Mouse (Mus musculus) embryonic facial prominence, embryonic 15.5 days (tissue): ENCODE data around the gene Cmbl. TPM values are rescaled to one million over a fixed set of nuclear protein-coding genes. Genes with fewer than 3 reads are reported as not detected.

Source experiments
- ATAC-seq: fragments of 200-750 bp; cut with Nextera tagmentation; 2 replicates; pipeline ENCODE4 v1.8.0; 2017; ENCODE audit warnings: low read depth, moderate TSS enrichment; ENCODE audit not compliant: insufficient number of reproducible peaks, low FRiP score, low TSS enrichment
- H3K27ac ChIP-seq: fragments of 300-500 bp; sonication (generic); replicated peaks from 2 replicates; pipeline ENCODE4 v1.5.1; 2015; ENCODE audit warnings: mild to moderate bottlenecking, inconsistent platforms
- H3K27me3 ChIP-seq: fragments of 300-500 bp; sonication (generic); 2 replicates; pipeline ENCODE4 v1.6.1; 2015; ENCODE audit warnings: inconsistent platforms
- H3K36me3 ChIP-seq: fragments of 300-500 bp; sonication (generic); 2 replicates; pipeline ENCODE4 v1.6.1; 2015; ENCODE audit warnings: mild to moderate bottlenecking, inconsistent platforms
- H3K4me1 ChIP-seq: fragments of 300-500 bp; sonication (generic); 2 replicates; pipeline ENCODE4 v1.6.1; 2015; ENCODE audit warnings: inconsistent platforms
- H3K4me2 ChIP-seq: fragments of 300-500 bp; sonication (generic); replicated peaks from 2 replicates; pipeline ENCODE4 v1.6.1; 2015; ENCODE audit warnings: mild to moderate bottlenecking, inconsistent platforms
- H3K4me3 ChIP-seq: fragments of 300-500 bp; sonication (generic); replicated peaks from 2 replicates; pipeline ENCODE4 v1.5.1; 2015; ENCODE audit warnings: mild to moderate bottlenecking, inconsistent platforms
- H3K9ac ChIP-seq: fragments of 300-500 bp; sonication (generic); 2 replicates; pipeline ENCODE4 v1.6.1; 2015; ENCODE audit warnings: inconsistent platforms
- H3K9me3 ChIP-seq: fragments of 300-500 bp; sonication (generic); replicated peaks from 2 replicates; pipeline ENCODE4 v1.6.1; 2016; ENCODE audit warnings: inconsistent platforms
- WGBS: fragments of 180-500 bp; shearing (Covaris S2); methylation state at CpG from one replicate; pipeline ENCODE4 v1.1.7; 2015; 5-methylcytosine and 5-hydroxymethylcytosine counted together
- polyA plus RNA-seq: library from polyadenylated mRNA; unstranded; fragments of >200 nt; fragmentation: Nextera tagmentation; extraction: Ambion mirVana; gene quantifications from 2 replicates; pipeline ENCODE4 v1.2.1, GENCODE M21; 2015

Cmbl gene
- polyA plus RNA-seq, 1 experiment from 2014 or later = 5.6 TPM

GRCm38 (mm10) chr15:31586519-31586918 is 21.3 kb downstream of the Cmbl start:
- Histone ChIP-seq H3K27ac (no peak overlapping the region), H3K9ac (no peak overlapping the region), H3K9me3 (no peaks in the 10 kb centered on the region), H3K36me3 (peaks cover 25% of the 10 kb centered on the region), H3K4me2 (no peak overlapping the region), H3K27me3 (no peaks in the 10 kb centered on the region), H3K4me1 (no peaks in the 10 kb centered on the region), H3K4me3 (no peak overlapping the region)
- 6% methylated on average over 4 of the region's 4 CpGs for WGBS
- ATAC-seq = no peak

DNA sequence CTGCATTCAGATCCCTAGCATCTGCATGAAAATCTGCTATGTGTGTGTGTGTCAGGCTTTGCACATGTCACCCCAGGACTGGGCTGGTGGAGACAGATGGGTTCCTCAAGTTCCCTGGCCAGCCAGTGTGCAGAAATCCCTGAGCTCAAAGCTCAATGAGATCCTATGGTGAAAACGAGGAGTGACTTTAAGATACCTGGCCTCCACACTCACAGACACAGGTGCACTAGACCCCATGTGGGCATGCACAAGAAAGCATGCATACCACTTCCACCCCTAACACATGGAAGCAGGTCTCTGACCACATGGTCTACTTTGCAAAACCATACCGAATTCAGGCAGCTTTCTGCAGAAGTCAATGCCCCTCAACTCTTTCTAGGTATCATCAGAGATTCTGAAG is 22.6 kb downstream of the Cmbl start:
- ATAC-seq = no peak
- no peak overlapping the region for H3K4me3 ChIP-seq
- peaks cover 37% of the 10 kb centered on the region for H3K36me3 ChIP-seq
- no peaks in the 10 kb centered on the region for H3K27me3 ChIP-seq
- no peaks in the 10 kb centered on the region for H3K9me3 ChIP-seq
- 69% methylated on average over 2 of the region's 2 CpGs for WGBS
- H3K9ac ChIP-seq = no peak overlapping the region
- no peak overlapping the region for H3K4me2 ChIP-seq
- no peaks in the 10 kb centered on the region for H3K4me1 ChIP-seq
- H3K27ac ChIP-seq = no peak overlapping the region

GRCm38 (mm10) chr15:31588989-31589640 is 23.9 kb downstream of the Cmbl start:
- peak; percentile 12; the same call in 1 of the 2 replicates for ATAC-seq
- Histone ChIP-seq H3K4me1 (no peaks in the 10 kb centered on the region), H3K27me3 (no peaks in the 10 kb centered on the region), H3K9me3 (no peaks in the 10 kb centered on the region), H3K4me2 (no peak overlapping the region), H3K9ac (no peak overlapping the region), H3K36me3 (peaks cover 51% of the 10 kb centered on the region), H3K27ac (no peak overlapping the region), H3K4me3 (no peak overlapping the region)
- 61% methylated on average over 8 of the region's 8 CpGs for WGBS

GRCm38 (mm10) chr15:31590176-31590575 is 25.0 kb downstream of the Cmbl start:
- WGBS = 87% methylated on average over 5 of the region's 5 CpGs
- no peaks in the 10 kb centered on the region for H3K27me3 ChIP-seq
- no peaks in the 10 kb centered on the region for H3K9me3 ChIP-seq
- ATAC-seq = no peak
- H3K36me3 ChIP-seq = peaks cover 61% of the 10 kb centered on the region
- H3K4me2 ChIP-seq = no peak overlapping the region
- no peak overlapping the region for H3K4me3 ChIP-seq
- H3K27ac ChIP-seq = no peak overlapping the region
- no peak overlapping the region for H3K9ac ChIP-seq
- H3K4me1 ChIP-seq = no peaks in the 10 kb centered on the region

DNA sequence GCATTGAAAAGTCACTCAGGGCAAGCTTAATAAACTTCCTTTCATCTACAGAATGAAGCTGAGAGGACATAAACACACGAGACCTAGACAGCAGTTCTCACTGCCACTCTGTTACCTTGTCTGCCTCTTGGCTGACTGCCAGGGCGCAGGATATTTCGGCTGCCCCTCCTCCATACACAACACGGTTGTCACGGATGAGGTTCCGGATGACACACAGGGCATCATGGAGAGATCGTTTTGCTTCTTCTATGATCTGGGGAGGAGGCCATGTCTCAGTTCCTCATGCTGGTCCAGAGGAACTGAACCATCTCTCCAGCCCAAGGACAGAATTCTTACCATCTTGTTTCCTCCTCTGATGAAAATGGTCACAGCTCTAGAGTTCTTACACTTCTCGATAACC is 27.3 kb downstream of the Cmbl start:
- no peak overlapping the region for H3K4me2 ChIP-seq
- 79% methylated on average over 8 of the region's 8 CpGs for WGBS
- no peak overlapping the region for H3K9ac ChIP-seq
- H3K27me3 ChIP-seq = no peaks in the 10 kb centered on the region
- H3K27ac ChIP-seq = no peak overlapping the region
- no peak for ATAC-seq
- H3K36me3 ChIP-seq = peaks cover 82% of the 10 kb centered on the region
- no peaks in the 10 kb centered on the region for H3K4me1 ChIP-seq
- no peak overlapping the region for H3K4me3 ChIP-seq
- no peaks in the 10 kb centered on the region for H3K9me3 ChIP-seq

DNA sequence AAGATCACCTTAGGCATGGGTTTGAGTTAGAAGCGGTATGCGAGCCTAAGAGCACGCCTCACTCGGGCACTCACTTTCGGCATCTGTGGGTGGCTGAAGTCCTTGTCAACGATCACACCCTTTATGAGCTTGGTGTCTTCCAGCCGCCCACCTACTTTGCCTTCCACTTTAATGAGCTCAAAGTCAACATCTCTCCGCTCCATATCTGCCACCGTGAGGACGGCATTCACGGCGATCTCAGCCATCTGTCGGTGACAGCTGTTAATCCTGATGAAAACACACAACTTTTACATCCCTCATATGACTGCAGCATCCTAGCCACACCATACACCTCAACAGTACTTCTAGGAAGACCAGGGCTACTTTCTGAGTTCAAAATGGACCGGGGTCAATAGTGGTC is 29.1 kb downstream of the Cmbl start:
- Histone ChIP-seq H3K4me3 (no peak overlapping the region), H3K27ac (no peak overlapping the region), H3K27me3 (no peaks in the 10 kb centered on the region), H3K9ac (no peak overlapping the region), H3K4me1 (peaks cover 4% of the 10 kb centered on the region), H3K9me3 (no peaks in the 10 kb centered on the region), H3K4me2 (no peak overlapping the region), H3K36me3 (peaks cover 84% of the 10 kb centered on the region)
- no peak for ATAC-seq
- 93% methylated on average over 14 of the region's 14 CpGs for WGBS

GRCm38 (mm10) chr15:31595651-31596050 is 30.5 kb downstream of the Cmbl start:
- Histone ChIP-seq H3K9me3 (no peaks in the 10 kb centered on the region), H3K9ac (no peak overlapping the region), H3K27me3 (no peaks in the 10 kb centered on the region), H3K27ac (no peak overlapping the region), H3K36me3 (peaks cover 72% of the 10 kb centered on the region), H3K4me2 (no peak overlapping the region), H3K4me3 (no peak overlapping the region), H3K4me1 (peaks cover 17% of the 10 kb centered on the region)
- ATAC-seq = no peak
- WGBS = 88% methylated on average over 7 of the region's 7 CpGs

- 71% methylated on average over 4 of the region's 4 CpGs for WGBS
- Histone ChIP-seq H3K4me1 (peaks cover 24% of the 10 kb centered on the region), H3K4me2 (peak overlapping the region; percentile 87), H3K9ac (no peak overlapping the region), H3K27ac (no peak overlapping the region), H3K4me3 (peak overlapping the region; percentile 71; the same call in 1 of the 2 replicates), H3K9me3 (no peaks in the 10 kb centered on the region), H3K27me3 (no peaks in the 10 kb centered on the region), H3K36me3 (peaks cover 31% of the 10 kb centered on the region)
- no peak for ATAC-seq
These were observed 34.6 kb downstream of the Cmbl start for GRCm38 (mm10) chr15:31599834-31600233.

DNA sequence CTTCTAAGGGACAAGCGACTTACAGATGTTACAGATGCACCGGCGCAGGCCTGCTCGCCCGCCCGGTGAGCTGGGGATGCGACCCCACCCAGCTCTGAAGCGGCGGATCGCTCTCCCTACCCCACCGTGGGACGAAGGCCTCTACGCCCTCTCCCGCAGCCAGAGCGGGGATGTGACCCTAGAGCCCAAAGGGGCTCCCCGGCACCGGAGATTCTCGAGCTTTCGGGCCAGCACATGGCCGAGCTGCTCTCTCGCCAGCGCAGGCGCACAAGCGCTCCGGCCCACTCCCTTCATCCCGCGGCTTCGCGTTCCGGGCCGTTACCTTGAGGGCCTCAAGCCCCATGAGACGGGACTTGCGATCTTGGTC is 36.1 kb downstream of the Cmbl start:
- peak overlapping the region; percentile 87 for H3K4me2 ChIP-seq
- H3K9ac ChIP-seq = peak overlapping the region; percentile 77
- H3K9me3 ChIP-seq = no peaks in the 10 kb centered on the region
- peaks cover 17% of the 10 kb centered on the region for H3K36me3 ChIP-seq
- ATAC-seq = peak; percentile 81
- no peaks in the 10 kb centered on the region for H3K27me3 ChIP-seq
- peak overlapping the region; percentile 71 for H3K4me3 ChIP-seq
- peaks cover 24% of the 10 kb centered on the region for H3K4me1 ChIP-seq
- H3K27ac ChIP-seq = peak overlapping the region; percentile 96
- WGBS = under 1% methylated on average over 33 of the region's 33 CpGs

DNA sequence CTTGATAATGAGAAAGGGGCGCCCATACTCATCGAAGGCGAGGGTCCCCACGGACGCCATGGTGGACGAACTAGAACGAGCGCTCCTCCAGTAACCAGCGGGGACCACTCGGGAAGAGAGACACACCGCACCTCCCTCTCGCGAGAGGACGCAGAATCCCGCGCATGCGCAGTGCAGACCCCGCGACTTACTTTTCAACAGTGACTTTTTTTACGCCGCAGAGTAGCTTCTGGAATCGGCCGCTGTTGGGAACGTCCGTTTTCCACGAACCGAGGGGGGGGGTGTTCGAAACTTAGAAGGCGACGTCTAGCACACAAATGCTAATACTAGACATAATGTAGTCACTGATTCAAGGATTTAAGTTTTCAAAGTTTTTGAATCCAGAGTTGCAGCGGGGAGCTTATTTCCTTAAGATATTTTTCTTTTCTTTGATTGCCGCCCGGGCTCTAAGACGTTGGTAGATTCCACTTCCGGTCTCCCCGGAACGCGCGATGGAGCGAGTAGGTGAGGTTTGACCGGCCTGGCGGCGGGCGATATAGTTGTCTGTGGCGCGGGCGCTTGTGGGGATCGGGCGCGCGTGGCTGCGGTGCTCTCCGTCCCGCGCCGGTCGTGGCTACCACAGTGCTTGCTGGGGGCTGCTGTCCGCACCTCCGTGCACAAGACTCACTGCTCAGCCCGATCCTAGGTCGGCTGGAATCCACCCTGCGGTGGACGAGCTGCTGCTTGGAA is 36.6 kb downstream of the Cmbl start, which contains the start of the genes Cct5 and Fam173b:
Gene Cct5 (minus strand): TSS at position 159 of the 729 bp plus-strand sequence.
Gene Fam173b (plus strand): TSS at position 207 of the 729 bp plus-strand sequence.
- H3K27ac ChIP-seq = peak within 1 kb of the TSS; percentile 96
- peak; percentile 91 for ATAC-seq
- H3K9me3 ChIP-seq = no peaks in the 10 kb centered on the region
- peak within 1 kb of the TSS; percentile 71 for H3K4me3 ChIP-seq
- peak within 1 kb of the TSS; percentile 85 for H3K9ac ChIP-seq
- peaks cover 24% of the 10 kb centered on the region for H3K4me1 ChIP-seq
- peak within 1 kb of the TSS; percentile 87 for H3K4me2 ChIP-seq
- no peaks in the 10 kb centered on the region for H3K27me3 ChIP-seq
- peaks cover 14% of the 10 kb centered on the region; the same call in 1 of the 2 replicates for H3K36me3 ChIP-seq
- under 1% methylated on average over 63 of the region's 63 CpGs for WGBS

DNA sequence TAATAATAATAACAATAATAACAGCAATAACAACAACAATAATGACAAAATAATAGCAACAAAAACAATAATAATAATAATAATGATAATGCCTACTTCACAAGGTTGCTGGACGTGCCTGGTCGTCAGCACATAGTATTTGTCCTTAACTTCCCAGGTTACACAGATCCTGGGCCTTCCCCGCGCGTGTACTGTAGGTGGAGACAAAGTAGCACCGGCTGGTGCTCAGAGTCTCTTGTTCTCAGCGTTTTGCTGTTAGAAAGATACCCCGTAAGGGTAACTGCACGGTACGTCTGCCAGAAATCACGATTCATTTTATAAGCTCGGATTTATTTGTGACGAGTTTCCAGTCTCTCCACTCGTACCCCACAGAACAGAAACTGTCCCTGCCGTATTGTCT is 37.2 kb downstream of the Cmbl start:
- peak overlapping the region; percentile 71 for H3K4me3 ChIP-seq
- WGBS = 2% methylated on average over 15 of the region's 15 CpGs

More for the DNA sequence above, 37.2 kb downstream of the Cmbl start:
- Histone ChIP-seq H3K9me3 (no peaks in the 10 kb centered on the region), H3K36me3 (peaks cover 8% of the 10 kb centered on the region; the same call in 1 of the 2 replicates), H3K4me1 (peaks cover 24% of the 10 kb centered on the region), H3K9ac (peak overlapping the region; percentile 85), H3K27ac (peak overlapping the region; percentile 96), H3K4me2 (peak overlapping the region; percentile 60), H3K27me3 (no peaks in the 10 kb centered on the region)
- peak; percentile 59; the same call in 1 of the 2 replicates for ATAC-seq
